Mouse (Mus musculus) brain, embryonic 18.5 days (tissue): ENCODE data around the gene Fosl2.
A peak's percentile ranks its signal among the peaks of the same experiment; 100 is the strongest.

ENCODE experiments used
- DNase-seq: peaks from one replicate; pipeline ENCODE4 v3.0.0-alpha.2; 2012; ENCODE audit warnings: low read depth, low spot score

The Fosl2 gene

DNA sequence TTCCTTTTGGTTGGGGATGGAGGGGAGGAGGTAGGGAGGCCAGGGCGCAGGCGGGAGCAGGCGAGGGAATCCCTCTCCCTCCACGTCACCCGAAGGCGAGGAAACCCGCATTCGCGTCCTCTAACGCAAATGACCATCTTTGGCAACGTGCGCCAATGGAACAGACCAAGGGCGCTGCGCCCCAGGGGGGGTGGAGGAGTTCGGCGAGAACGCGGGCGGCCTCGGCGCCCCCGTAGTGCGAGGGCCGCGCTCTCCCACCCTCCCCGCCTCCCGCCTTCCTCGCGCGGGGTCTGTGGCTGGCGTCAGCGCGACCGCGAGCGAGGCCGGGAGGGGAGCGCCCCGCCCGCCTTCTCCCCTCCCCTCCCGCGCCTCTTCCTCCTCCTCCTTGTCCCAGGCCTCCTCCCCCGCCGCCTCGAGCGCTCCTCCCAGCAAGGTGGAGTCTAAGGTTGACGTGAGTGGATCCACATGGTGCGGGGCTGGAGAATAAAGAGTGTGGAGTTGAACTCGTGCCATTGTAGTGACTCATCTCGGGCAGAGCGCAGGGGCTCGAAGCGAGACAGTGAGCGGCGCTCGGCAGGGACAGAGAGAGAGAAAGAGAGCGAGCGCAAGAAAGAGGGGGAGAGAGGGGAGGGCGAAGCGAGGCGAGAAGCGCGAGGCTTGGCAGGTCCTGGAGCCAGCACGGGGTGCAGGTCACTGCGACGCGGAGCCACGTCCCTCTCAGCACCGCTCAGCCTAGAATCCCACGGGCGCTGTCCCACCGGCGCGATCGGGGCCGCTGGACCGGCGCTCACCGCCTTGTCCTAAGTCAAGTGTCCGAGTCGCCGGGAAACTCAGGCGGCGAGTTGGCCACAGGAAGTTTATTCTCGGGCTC, at the start of gene Fosl2:
Fosl2 (plus strand) TSS at position 466 of the 871 bp plus-strand sequence.
- DNase-seq = peak; percentile 88

DNA sequence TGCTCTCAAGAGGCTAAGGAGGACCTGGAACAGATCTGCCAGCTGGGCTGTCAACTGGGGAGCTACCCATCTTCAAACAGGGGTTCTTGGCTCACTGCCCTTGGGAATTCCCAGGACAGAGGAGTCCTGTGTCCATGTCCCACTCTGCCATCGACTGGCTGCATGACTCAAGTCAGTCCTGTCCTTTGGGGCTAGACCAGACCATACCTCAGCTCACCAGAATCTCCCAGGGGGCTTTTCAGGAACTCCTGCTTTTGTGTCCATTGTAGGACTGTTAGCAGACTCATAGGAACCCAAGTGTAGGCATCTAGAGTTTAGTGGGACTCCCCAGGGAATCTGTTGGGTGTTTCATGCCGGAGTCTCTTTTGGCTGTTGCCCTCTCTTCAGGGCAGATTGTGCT, 49.6 kb upstream of the Fosl2 start:
- DNase-seq = no peak

DNA sequence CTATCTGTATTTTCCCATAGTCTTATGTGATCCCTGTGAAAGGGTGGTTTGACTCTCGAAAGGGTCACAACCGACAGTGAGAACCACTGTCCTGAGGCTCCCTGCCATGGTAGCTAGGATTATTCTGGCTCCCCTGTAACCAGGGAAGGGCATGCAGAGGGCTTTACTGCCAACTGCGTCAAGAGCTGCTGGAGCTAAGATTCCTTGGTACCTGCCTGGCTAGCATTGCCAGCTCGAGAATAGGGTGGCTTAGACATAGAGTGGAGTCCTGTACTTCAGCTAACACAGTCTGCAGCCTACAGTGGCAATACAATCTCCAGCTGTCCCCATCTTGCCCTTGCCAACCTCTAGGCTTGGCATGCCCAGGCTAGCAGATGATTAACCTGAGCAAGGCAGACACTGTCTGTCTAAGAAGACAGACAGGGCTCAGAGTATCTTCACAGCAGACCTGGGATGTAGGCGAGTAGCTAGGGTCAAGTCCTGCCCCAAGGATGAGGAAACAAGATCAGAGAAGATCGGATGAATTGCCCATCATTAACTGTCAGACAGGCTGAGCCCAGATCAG, 49.0 kb upstream of the Fosl2 start:
- DNase-seq = no peak

DNA sequence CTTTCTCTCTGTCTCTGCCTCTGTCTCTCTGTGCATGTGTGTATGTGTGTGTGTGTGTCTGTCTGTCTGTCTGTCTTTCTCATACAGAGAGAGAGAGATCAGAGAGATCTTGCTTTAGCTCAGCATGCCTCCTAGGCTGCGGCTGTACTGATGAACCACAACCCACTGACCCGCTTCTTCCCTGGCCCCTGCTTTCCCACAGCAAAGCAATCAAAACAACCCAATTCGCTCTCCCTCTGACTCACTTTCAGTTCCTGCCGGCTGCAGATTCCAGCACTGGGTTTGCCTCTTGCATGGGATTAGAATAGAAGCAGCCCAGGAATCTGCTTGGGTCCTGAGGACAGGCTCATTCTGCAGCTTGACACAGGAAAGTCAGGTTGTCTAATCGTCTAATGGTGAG, 46.1 kb upstream of the Fosl2 start:
- no peak for DNase-seq

DNA sequence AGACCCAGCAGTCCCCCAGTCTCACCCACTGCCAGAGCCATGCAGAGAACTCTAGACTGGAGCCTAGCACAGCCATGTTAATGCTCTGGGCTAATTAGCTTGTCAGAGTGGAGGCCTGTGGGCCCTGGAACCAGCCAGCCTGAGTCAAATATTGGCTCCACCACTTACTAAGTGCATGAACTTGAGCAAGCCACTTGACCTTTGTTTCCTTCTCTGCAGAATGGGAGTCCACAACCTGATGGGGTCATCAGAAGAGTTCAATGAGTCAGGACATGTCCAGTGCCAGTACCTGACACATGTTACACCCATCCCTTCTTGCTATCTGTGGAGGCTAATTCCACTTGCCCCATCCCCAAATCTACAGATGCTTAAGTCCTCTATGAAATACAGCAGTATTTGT, 43.3 kb upstream of the Fosl2 start:
- DNase-seq = no peak

DNA sequence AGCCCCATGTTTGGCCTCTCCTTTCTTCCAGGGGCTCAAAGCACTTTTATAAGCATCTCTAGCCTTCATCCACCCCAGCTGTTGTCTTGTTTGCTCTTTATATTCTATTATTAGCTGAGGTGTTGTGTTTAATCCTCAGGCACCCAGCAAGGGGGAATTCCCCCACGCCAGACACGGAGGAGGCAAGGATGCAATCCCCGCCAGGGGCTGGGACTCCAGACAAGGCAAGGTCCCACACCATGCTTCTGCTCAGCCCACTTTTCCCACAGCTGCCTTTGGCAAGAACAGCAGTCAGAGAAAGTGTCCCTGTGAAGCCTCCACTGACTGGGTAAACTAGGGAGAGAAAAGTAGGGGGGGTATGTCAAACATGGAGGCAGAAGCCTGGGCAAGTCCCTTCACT, 36.9 kb upstream of the Fosl2 start:
- DNase-seq = no peak

DNA sequence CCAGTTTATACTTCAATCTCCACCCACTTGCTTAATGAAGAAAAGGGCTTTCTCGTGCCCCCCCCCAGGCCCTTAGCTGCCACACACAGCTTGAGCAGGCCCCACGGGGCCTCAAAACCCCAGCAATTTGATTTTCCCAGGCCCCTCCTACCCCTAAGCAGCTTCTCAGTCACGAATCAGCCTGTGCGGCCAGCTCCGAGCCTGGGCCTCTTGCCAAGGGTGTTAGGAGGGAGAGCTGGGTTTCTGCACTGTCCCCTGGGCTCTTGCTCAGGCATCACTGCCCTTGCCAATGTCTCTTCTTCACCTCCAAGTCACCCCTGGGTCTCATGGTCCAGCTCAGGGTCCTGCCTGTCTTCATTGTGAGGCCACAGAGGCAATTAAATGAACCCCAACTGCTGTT, 33.1 kb upstream of the Fosl2 start:
- DNase-seq = peak; percentile 6

DNA sequence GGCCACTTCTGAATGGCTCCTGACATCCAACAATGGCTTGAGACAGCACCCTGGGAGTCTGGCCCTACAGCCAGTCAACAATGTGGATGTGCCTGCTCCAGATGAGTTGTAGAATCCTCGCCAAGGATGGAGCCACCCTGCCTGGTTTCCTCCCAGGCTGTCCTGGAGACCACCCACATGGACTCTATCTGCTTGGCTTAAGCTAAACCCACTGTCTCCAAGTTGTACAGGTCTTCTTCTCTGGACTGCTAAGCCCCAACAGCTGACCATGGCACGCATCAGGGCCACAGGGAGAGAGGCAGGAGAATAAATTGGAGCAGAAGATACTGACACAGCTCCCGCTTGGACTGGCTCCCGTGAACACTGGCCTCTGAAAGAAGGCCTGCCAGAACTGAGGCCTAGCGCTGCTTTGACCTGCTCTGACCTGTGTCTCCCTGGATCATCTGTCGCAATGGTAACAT, 32.6 kb upstream of the Fosl2 start:
- DNase-seq = no peak

DNA sequence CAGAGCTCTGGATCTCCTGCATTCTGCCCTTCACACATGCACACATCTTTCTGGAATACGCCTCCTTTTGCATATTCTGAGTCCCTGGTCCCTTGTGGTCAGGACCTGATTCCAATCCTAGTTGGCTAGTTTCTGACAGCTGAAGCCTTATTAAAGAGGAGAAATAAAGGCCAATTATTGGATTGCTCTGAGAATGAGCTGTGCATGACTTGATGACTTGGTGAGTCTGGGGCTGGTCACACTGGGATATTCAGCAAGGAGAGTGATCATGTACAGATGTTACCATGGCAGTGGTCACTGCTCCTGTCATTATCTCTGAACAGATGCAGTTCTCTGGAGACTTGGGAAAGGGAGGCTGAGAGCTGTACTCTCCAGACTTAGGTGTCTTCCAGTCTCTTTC, 32.1 kb upstream of the Fosl2 start:
- no peak for DNase-seq

DNA sequence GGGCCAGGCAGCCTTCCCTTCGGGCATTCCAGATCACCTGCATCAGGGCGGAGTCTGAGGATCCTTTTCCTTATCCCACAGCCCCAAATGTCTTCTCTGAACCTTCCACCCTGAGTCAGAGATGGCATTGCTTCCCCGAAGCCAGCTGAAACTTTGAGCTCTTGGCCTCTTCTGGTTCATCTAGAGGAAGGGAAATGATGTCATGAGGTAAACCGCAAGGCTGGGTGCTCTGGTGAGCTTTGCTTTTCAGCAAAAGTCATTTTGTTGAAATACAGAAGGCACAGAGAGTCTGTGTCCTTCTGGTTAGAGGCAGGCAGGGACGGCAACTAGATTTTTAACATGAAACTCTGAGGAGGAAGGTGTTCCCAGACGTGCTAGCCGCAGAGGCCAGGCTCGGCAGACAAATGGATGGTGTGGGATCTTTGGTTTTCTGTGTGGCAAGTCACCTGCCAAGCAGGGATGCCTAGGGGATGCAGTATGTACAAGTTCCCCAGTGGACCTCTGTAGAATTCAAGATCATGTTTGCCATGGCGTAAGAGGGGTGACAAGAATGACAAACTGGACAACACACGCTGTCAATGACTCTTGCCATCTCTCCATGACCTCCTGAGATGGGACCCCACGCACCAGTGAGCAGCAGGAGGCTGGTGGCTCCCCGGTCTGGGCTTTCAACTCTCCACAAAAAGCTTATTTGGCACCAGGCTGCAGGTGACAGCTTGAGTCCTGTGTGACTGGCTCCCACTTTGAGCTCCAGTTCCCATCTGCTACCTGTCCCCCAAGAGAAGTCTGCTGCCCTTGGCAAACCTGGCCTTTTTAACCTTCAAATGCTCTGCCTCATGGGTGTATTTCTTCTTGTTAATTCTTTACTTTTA, 31.2 kb upstream of the Fosl2 start:
- DNase-seq = no peak

DNA sequence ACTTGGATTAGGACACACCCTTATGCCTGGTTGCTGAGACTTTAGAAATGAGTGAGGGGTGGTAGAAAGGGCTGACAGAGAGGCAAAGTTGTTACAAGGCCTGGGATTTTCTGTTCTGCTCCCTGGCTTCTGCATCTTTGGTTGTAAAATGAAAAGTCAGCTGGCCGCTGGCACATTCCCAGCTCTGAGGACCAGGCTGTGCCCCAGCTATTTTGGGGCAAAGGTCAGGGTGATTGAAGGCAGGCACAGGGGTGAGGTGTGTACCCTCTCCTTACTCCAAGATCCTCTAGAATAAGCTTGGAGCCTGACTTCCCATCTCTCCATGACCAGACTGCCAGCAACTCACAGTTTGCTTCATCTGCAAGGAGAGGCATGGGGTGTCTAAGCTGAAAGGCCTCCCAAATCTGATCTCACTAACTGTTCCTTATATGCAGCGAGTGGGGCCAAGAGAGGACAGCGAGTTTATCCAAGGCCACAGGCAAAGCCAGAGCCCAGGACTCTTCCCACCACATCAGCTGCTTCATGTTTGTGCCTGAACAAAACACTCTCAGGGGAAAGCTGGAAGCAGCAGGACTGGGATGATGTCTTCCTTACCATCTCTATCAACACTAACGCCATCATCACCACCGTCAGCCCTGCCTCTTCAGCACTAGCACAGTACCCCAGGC, 29.0 kb upstream of the Fosl2 start:
- DNase-seq = no peak

DNA sequence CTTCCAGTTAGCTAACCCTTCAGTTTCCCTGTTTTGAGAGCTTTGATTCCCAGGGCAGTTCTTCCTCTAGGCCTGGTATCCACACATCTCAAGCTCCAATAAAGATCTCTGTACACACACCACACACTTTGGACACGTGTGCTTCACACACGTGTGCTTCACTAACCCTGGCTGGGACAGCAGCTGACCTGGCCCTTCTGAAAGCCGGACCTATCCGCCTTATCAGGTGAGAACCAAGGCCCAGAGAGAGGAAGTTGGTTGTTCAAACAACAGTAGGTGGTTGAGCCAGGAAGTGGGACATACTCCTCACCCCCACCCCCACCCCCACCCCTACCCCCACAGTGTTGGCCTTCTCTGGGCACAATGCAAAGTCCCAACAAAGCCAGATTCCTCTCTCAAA, 24.9 kb upstream of the Fosl2 start:
- no peak for DNase-seq

DNA sequence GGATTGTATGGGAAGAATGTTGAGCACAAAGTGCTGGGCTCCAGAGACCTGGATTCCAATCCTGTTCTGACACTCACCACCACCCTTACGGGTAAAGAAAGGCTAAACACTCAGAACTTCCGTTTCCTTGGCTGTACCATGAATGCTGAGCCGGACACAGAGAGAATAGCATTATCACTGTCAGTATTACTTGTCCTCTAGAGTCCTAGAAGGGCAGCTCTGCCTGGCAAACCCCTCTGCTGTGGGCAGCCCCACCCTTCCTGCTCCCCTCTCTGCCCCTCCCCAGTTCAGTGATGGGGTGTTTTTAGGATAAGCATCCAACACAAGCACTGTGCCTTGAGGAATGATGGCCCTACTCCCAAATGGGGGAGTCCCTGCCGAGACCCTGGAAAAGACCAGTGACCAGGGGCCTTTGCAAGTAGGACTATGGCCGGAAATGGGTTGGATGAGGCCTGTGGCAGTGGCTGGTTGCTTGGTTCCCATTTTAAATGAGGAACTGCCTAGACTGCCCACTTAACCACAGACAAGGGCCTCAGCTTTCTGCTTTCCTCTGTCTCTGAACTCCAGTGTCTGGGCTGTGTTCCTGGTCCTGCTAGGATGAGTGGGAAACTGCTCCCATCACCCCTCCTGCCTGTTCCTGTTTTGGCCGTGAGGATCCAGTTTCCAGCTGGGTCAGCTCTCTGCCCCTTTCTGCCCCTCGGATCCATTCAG, 23.2 kb upstream of the Fosl2 start:
- DNase-seq = no peak

DNA sequence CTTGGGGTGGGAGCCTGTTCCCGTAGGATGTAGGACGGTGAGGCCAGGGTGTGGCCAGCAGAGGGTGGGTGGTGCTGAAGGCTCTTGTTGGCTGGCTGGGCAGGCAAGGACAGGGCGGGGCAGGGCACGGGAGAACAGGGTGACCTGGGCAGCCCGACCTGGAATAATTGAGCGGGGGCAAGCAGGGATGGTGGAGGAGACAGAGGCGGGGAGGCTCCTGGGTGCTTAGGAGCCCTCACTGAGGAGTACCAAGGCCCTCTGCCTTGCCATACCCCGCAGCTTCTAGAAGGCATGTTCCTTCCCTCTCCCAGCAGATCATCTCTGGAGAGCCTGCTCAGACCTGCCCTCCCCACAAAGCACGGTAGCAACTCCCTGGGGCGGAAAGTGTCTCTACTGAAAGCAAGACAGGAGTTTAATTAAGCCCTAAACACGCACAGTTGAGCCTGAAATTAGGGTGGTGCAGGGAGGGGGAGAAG, 14.7 kb upstream of the Fosl2 start:
- DNase-seq = no peak

DNA sequence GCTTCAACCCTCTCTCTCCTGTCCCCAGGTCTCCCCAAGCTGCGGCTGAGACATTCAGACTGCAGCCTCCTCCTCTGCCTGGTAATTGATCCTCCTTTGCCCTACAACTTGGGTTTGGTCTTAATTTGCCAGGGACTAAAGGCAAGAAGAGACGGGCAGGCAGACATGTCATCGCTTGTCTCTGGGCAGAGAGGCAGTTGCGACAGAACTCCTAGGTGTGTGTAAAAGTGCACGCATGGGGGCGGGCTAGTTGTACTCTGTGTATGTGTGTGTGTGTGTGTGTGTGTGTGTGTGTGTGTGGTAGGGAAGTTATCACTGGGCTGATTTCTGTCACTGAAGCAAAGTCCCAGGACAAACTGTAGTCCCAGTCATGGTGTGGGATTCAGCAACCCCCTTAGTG, 13.7 kb upstream of the Fosl2 start:
- no peak for DNase-seq

DNA sequence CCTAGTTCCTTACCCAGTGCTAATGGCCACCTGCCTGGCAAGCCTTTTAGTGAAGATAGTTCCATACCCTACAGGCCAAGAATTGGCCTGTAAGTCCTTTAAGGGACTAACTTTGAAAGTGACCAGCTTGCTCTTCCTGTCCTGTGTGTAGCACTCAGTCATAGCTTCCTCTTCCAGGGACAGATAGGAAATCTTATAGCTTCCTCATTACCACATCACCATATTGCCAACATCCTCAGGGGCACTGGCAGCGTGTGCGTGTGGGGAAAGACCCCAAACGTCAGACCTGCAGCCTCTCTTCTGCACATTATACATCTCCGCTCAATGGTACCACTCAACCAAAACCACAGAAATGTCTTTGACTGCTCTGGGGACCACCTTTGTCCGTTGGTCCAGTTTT, 13.2 kb upstream of the Fosl2 start:
- DNase-seq = no peak

DNA sequence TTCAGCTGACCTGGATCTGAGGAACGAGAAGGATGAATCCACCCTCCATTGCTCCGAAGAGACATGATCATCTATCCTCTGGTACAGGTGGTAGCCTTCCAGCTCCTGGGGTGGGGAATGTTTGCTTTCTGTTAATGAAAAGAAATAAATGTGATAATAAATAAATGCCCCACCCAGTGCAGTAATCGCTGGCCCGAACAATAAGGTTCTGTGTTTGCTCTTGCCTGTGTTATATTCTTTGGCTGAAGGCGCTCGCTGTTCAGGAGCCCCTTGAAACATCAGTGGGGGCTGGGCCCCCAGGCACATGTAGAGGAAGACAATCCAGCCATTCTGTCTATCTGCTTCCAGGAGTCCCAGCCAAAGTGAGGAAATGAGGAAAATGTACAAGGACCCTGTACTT, 10.6 kb upstream of the Fosl2 start:
- no peak for DNase-seq

DNA sequence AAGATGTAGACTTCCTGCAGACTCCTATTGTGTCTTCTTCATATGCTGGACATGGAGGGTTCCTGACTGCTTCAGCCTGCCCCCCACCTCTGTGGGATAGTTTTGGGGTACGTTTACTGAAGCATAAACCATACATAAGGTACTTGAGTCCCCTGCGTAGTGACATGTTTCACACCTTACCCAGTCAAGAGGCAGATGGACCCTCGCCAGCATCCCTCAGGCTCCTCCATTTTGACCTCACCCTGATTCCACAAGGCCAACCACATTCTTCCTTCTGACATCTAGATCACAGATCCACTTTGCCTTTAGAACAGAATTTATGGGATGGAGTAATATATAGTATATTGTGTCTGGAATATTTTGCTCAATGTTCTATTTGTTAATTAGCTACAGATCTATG, 8.4 kb upstream of the Fosl2 start:
- no peak for DNase-seq

DNA sequence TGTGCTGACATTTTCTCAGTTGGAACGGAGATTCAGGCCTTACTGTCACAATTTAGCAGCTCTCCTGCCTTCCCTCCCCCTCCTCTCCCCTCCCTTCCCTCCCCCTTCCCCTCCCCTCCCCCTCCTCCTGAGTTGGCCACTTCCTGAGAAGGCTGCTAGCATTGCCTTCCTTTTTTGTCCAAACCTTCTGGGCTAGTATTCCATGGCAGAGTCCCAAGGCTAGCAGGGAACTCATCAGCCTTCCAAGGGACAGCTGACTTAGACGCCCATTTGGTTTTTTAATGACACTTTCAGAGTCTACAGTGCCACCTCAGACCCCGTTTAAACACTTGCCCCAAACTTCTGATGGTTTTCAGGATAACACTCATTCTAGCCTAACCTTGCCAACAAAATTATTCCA, 7.7 kb upstream of the Fosl2 start:
- DNase-seq = no peak

DNA sequence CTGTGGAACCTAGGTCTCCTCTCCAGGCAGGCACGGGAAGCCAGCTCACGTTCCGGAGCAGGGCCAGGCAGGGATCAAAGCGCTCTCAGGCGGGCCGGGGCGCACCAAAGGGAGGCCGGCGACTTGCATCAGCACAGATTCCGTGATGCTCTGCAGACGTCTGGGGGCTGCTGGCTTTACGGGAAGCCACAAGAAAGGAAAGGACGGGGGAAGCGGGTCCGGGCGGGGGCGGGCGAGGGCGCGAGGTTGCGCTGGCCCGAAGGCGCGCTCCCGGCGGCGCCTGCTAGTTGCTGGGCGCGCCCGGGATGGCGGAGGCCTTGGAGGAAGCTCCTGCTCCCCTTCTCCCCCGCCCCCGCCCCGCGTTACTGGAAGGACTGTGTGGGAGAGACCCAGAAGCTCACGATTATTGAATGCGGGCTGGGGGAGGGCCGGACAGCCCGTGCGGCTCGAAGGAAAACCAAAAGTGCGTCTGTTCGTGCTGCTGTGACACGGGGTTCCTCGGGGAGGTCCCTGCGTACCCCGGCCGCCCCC, 2.6 kb upstream of the Fosl2 start:
- no peak for DNase-seq

DNA sequence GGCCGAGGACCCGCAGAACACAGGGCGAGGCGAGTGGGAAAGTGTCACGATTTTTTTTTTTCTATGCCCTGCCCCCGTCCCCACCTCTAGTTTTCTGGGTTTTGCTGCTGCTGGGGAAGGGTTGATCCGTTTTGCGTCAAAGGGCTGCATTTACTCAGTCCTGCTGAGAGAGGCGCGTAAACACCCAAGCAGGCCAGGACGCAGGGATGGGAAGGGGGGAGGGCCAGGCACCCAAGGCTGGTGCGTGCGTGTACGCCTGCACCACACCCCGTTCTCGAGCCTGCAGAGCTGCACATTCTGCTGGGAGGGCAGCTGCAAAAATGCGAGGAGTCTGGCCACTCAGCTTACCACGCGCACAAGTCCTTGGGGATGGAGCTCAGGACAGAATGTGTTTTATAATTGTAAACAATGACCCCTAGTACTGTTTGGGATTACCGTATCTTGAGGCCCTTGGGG, 2.0 kb upstream of the Fosl2 start:
- DNase-seq = no peak
